Mouse (Mus musculus): ENCODE measurements around the gene Tmem232. TPM values are rescaled to one million over a fixed set of nuclear protein-coding genes. Genes with fewer than 3 reads are reported as not detected.
"Not testable (repeated sequence)": the region's sequence is repeated elsewhere in the genome, so short reads cannot be mapped to it uniquely, and the experiment has no call there.

The Tmem232 gene
- polyA plus RNA-seq, 1 experiment from 2014 or later = not detected

DNA sequence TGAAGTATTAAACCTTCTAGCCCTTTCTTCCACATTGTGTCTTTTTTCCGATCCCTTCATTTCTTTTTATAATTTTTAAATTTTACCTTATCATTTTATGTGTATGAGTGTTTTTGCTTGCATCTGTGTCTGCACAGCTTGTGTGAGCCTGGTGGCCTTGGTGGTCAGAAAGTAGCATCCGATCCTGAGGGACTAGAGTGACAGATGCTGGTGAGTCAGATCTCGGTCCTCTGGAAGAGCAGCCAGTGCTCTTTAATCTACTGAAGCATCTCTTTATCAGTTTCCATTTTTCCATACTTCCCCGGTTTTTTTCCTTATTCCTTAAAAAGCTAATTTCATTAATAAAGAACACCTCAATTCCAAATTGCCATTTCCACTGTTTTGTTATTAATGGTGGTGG is 9.8 kb upstream of the Tmem232 start:
- Histone ChIP-seq H3K4me3 (ENCODE audit: low read depth, low read length) (no peak overlapping the region), H3K27me3 (ENCODE audit: control insufficient read depth, insufficient read depth, low read length) (no peaks in the 10 kb centered on the region), H3K4me1 (ENCODE audit: control insufficient read depth, insufficient read depth, low read length) (no peaks in the 10 kb centered on the region), H3K9ac (ENCODE audit: low read length) (no peak overlapping the region), H3K9me3 (ENCODE audit: control insufficient read depth, low read length) (no peaks in the 10 kb centered on the region), H3K4me2 (ENCODE audit: low read depth) (no peak overlapping the region), H3K27ac (ENCODE audit: low read depth, low read length) (no peak overlapping the region), H3K36me3 (ENCODE audit: control insufficient read depth, insufficient read depth, low read length) (no peaks in the 10 kb centered on the region)
- DNase-seq (ENCODE audit: low spot score) (no peak), ATAC-seq (ENCODE audit: insufficient read depth, low FRiP score, low TSS enrichment) (no peak)
- WGBS = 88% methylated on average over 4 of the region's 4 CpGs

DNA sequence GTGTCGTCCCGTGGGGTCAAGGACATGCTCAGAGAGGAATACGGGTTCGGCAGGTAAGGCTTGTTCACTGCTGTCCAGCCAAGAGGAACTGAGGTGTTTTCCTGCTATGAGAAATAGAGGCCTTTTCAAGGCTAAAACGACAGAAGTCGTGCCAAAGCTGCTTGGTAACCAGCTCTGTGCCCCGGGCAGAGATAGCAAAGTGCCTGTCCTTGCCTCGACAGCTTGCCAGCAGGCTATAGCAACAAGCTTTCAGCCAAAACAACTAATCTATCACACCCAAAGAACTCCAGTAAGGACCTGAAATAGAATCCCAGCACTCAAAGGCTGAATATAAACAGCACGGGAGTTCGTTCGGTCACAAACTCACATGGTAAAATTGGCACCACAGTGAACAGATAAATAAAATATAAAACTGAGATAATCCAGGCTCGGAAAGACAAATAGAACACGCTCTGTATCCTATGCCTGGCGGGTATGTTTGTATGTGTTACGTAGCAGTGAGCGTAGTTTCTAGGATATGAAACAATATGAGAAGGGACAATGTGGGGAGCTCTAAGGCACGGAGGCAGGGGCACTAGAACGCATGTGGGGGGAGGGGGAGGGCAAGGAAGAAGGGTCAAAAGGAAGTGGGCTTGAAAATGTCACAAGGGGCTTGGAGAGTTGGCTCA is 8.2 kb upstream of the Tmem232 start:
- no peak for ATAC-seq (ENCODE audit: insufficient read depth, low FRiP score, low TSS enrichment)

DNA sequence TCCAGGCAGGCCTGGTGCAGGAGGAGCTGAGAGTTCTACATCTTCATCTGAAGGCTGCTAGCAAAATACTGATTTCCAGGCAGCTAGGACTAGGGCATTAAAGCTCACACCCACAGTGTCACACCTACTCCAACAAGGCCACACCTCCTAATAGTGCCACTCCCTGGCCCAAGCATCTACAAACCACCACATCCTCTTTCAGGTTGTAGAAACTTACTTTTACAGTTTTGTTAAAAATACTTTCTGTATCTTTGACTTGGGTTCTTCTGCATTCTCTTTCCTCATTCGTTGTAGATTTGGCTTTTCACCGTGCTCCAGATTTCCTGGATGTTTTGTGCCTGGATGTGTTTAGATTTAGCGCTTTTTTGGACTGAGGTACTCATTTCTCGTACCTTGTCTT is 5.6 kb upstream of the Tmem232 start:
- H3K4me2 ChIP-seq (ENCODE audit: low read depth); H3K36me3 ChIP-seq (ENCODE audit: control insufficient read depth, insufficient read depth, low read length); H3K9ac ChIP-seq (ENCODE audit: low read length); DNase-seq (ENCODE audit: low spot score); H3K4me3 ChIP-seq (ENCODE audit: low read depth, low read length); H3K27me3 ChIP-seq (ENCODE audit: control insufficient read depth, insufficient read depth, low read length); H3K27ac ChIP-seq (ENCODE audit: low read depth, low read length); ATAC-seq (ENCODE audit: insufficient read depth, low FRiP score, low TSS enrichment); H3K4me1 ChIP-seq (ENCODE audit: control insufficient read depth, insufficient read depth, low read length); H3K9me3 ChIP-seq (ENCODE audit: control insufficient read depth, low read length): not testable (repeated sequence)
- 90% methylated on average over 4 of the region's 4 CpGs for WGBS

More for the DNA sequence above, 8.2 kb upstream of the Tmem232 start:
- WGBS = 84% methylated on average over 18 of the region's 18 CpGs
- Histone ChIP-seq H3K27ac (ENCODE audit: low read depth, low read length) (no peak overlapping the region), H3K27me3 (ENCODE audit: control insufficient read depth, insufficient read depth, low read length) (no peaks in the 10 kb centered on the region), H3K4me1 (ENCODE audit: control insufficient read depth, insufficient read depth, low read length) (no peaks in the 10 kb centered on the region), H3K4me2 (ENCODE audit: low read depth) (no peak overlapping the region), H3K36me3 (ENCODE audit: control insufficient read depth, insufficient read depth, low read length) (no peaks in the 10 kb centered on the region), H3K9ac (ENCODE audit: low read length) (no peak overlapping the region), H3K9me3 (ENCODE audit: control insufficient read depth, low read length) (no peaks in the 10 kb centered on the region), H3K4me3 (ENCODE audit: low read depth, low read length) (no peak overlapping the region)
- no peak for DNase-seq (ENCODE audit: low spot score)

DNA sequence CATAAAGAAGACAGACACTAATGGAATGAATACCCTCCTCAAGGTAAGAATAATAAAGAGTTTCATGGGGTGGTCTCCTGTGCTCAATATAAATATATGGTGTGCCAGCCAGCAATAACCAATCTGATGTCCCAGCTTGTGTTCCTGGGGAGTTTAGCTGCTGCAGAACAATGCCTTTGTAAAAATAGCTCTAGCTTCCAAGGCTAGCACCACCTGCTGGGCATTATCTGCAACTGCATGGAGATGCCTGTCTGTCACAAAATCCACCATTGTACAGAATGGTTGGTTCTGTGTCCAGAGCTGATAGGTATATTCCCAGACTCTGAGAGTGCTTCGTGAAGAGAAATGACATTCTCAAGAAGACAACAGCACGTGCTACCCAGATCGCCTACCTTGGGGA is 4.4 kb downstream of the Tmem232 start:
- Histone ChIP-seq H3K4me1 (ENCODE audit: control insufficient read depth, insufficient read depth, low read length) (peaks cover 2% of the 10 kb centered on the region; the same call in 1 of the 2 replicates), H3K27ac (ENCODE audit: low read depth, low read length) (no peak overlapping the region), H3K27me3 (ENCODE audit: control insufficient read depth, insufficient read depth, low read length) (no peaks in the 10 kb centered on the region), H3K9me3 (ENCODE audit: control insufficient read depth, low read length) (no peaks in the 10 kb centered on the region), H3K9ac (ENCODE audit: low read length) (no peak overlapping the region), H3K4me3 (ENCODE audit: low read depth, low read length) (no peak overlapping the region), H3K36me3 (ENCODE audit: control insufficient read depth, insufficient read depth, low read length) (no peaks in the 10 kb centered on the region), H3K4me2 (ENCODE audit: low read depth) (no peak overlapping the region)
- 27% methylated on average over 3 of the region's 3 CpGs for WGBS
- no peak for ATAC-seq (ENCODE audit: insufficient read depth, low FRiP score, low TSS enrichment)
- DNase-seq (ENCODE audit: low spot score) = peak; percentile 48

DNA sequence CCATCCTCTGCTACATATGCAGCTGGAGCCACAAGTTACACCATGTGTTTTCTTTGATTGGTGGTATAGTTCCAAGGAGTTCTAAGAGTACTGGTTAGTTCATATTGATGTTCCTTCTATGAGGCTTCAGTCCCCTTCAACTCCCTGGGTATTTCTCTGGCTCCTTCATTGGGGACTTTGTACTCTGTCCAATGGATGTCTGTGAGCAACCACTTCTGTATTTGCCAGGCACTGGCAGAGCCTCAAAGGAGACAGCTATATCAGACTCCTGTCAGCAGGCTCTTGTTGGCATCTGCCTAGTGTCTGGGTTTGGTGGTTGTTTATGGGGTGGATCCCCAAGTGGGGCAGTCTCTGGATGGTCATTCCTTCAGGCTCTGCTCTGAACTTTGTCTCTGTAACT is 8.2 kb downstream of the Tmem232 start:
- not testable (repeated sequence) for DNase-seq (ENCODE audit: low spot score); H3K4me1 ChIP-seq (ENCODE audit: control insufficient read depth, insufficient read depth, low read length); H3K4me2 ChIP-seq (ENCODE audit: low read depth); H3K27ac ChIP-seq (ENCODE audit: low read depth, low read length); ATAC-seq (ENCODE audit: insufficient read depth, low FRiP score, low TSS enrichment); H3K9ac ChIP-seq (ENCODE audit: low read length); H3K9me3 ChIP-seq (ENCODE audit: control insufficient read depth, low read length); H3K36me3 ChIP-seq (ENCODE audit: control insufficient read depth, insufficient read depth, low read length); H3K27me3 ChIP-seq (ENCODE audit: control insufficient read depth, insufficient read depth, low read length); H3K4me3 ChIP-seq (ENCODE audit: low read depth, low read length)

DNA sequence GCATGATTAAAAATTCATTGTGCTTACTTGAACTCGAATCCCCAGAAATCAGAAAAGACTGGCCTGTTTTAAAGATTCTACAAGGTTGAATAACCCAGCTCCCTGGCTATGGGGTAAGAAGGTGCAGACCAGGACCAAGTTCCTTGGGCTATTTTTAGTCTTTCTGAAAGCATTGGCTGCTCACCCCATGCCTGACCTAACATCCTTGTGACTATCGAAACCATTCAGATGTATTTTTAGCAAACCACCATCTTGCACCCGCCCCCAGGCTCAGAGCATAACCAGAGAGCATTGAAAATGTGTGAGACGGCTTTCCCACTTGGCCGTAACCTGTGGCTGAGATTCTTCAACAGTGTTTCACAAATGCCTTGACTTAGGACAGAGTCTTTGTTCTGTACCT is 13.1 kb downstream of the Tmem232 start:
- Histone ChIP-seq H3K27ac (ENCODE audit: low read depth, low read length) (no peak overlapping the region), H3K9ac (ENCODE audit: low read length) (no peak overlapping the region), H3K4me1 (ENCODE audit: control insufficient read depth, insufficient read depth, low read length) (no peaks in the 10 kb centered on the region), H3K4me3 (ENCODE audit: low read depth, low read length) (no peak overlapping the region), H3K27me3 (ENCODE audit: control insufficient read depth, insufficient read depth, low read length) (no peaks in the 10 kb centered on the region), H3K9me3 (ENCODE audit: control insufficient read depth, low read length) (no peaks in the 10 kb centered on the region), H3K36me3 (ENCODE audit: control insufficient read depth, insufficient read depth, low read length) (no peaks in the 10 kb centered on the region), H3K4me2 (ENCODE audit: low read depth) (no peak overlapping the region)
- no peak for DNase-seq (ENCODE audit: low spot score)
- WGBS = 81% methylated on average over 5 of the region's 5 CpGs
- ATAC-seq (ENCODE audit: insufficient read depth, low FRiP score, low TSS enrichment) = no peak

DNA sequence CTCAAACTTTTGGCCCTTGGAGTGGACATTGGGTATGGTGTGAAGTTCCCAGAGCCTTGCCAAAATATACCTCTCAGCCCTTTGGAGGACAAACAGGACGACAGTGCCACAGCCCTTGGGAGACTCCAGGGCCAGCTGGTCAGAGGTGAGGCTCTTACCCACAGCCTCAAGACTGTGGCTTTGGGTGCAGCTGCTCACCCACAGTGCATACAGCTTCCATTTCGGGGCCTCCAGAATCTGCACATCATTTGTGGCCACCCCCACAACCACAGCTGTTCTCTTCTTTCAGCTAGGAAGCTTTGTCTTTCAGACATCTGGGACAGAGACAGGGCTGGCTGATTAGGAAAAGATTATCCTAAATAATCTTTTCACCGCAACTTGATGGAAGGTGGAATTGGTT is 27.1 kb downstream of the Tmem232 start:
- H3K27ac ChIP-seq (ENCODE audit: low read depth, low read length) = no peak overlapping the region
- H3K4me2 ChIP-seq (ENCODE audit: low read depth) = no peak overlapping the region
- H3K4me1 ChIP-seq (ENCODE audit: control insufficient read depth, insufficient read depth, low read length) = no peaks in the 10 kb centered on the region
- ATAC-seq (ENCODE audit: insufficient read depth, low FRiP score, low TSS enrichment) (no peak), DNase-seq (ENCODE audit: low spot score) (no peak)
- no peak overlapping the region for H3K4me3 ChIP-seq (ENCODE audit: low read depth, low read length)
- H3K27me3 ChIP-seq (ENCODE audit: control insufficient read depth, insufficient read depth, low read length) = no peaks in the 10 kb centered on the region
- H3K36me3 ChIP-seq (ENCODE audit: control insufficient read depth, insufficient read depth, low read length) = no peaks in the 10 kb centered on the region
- no peak overlapping the region for H3K9ac ChIP-seq (ENCODE audit: low read length)
- no peaks in the 10 kb centered on the region for H3K9me3 ChIP-seq (ENCODE audit: control insufficient read depth, low read length)
- whole genome bisulfite sequencing = 82% methylated on average over 3 of the region's 3 CpGs

DNA sequence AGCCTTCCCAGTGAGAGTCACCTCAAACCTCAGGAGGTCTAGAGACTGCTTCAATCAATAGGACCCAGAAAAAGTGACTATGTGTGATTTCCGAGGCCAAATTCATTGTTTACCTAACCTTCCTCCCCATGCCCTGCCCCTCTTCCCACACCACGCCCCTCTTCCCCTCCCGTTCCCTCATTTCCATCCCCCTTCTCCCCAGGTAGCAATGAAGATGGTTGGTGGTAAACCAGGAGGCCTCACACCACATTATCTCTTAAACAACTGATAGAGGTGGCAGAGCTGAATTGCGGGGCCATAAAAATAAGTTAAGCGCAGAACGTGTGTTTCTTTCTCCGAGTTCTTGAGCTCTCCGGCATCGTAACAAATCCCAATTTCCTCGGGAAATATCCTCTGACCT is 55.9 kb downstream of the Tmem232 start:
- no peak for DNase-seq (ENCODE audit: low spot score)
- no peak overlapping the region for H3K27ac ChIP-seq (ENCODE audit: low read depth, low read length)
- H3K4me1 ChIP-seq (ENCODE audit: control insufficient read depth, insufficient read depth, low read length) = no peaks in the 10 kb centered on the region
- H3K4me2 ChIP-seq (ENCODE audit: low read depth) = no peak overlapping the region
- no peaks in the 10 kb centered on the region for H3K36me3 ChIP-seq (ENCODE audit: control insufficient read depth, insufficient read depth, low read length)
- 28% methylated on average over 10 of the region's 10 CpGs for WGBS
- no peak overlapping the region for H3K9ac ChIP-seq (ENCODE audit: low read length)
- no peaks in the 10 kb centered on the region for H3K27me3 ChIP-seq (ENCODE audit: control insufficient read depth, insufficient read depth, low read length)
- no peaks in the 10 kb centered on the region for H3K9me3 ChIP-seq (ENCODE audit: control insufficient read depth, low read length)
- ATAC-seq (ENCODE audit: insufficient read depth, low FRiP score, low TSS enrichment) = no peak
- H3K4me3 ChIP-seq (ENCODE audit: low read depth, low read length) = no peak overlapping the region

DNA sequence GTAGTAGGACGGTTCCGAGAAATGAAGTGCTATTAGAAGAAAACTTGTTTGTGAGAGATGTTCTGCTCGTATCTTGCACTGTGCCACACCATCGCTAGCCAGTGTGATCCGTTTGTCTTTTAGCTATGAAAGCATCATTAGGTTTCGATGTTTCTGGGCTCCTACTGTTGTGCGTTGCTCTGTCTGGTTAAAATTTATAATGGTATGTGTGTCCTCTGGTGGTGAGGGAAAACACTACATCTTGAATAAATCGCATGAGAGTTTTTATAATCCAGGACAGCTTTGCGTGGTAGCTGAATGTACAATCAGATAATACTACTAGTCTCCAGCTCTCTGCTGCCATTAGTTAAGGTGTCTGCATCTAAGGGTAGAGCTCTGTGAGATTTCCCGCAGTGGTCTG is 63.8 kb downstream of the Tmem232 start:
- no peak for DNase-seq (ENCODE audit: low spot score)
- Histone ChIP-seq H3K9me3 (ENCODE audit: control insufficient read depth, low read length) (no peaks in the 10 kb centered on the region), H3K4me3 (ENCODE audit: low read depth, low read length) (no peak overlapping the region), H3K4me2 (ENCODE audit: low read depth) (no peak overlapping the region), H3K27me3 (ENCODE audit: control insufficient read depth, insufficient read depth, low read length) (no peaks in the 10 kb centered on the region), H3K4me1 (ENCODE audit: control insufficient read depth, insufficient read depth, low read length) (no peaks in the 10 kb centered on the region), H3K27ac (ENCODE audit: low read depth, low read length) (no peak overlapping the region), H3K36me3 (ENCODE audit: control insufficient read depth, insufficient read depth, low read length) (no peaks in the 10 kb centered on the region), H3K9ac (ENCODE audit: low read length) (no peak overlapping the region)
- no peak for ATAC-seq (ENCODE audit: insufficient read depth, low FRiP score, low TSS enrichment)
- 96% methylated on average over 10 of the region's 10 CpGs for WGBS
